Mouse (Mus musculus) forebrain, postnatal 0 days (tissue): ENCODE results near the gene Pax9. TPM values are rescaled to one million over a fixed set of nuclear protein-coding genes. Genes with fewer than 3 reads are reported as not detected.

Experiments used
- ATAC-seq: fragments of 200-750 bp; cut with Nextera tagmentation; 2 replicates; pipeline ENCODE4 v1.8.0; 2017; ENCODE audit warnings: mild to moderate bottlenecking, moderate library complexity
- DNase-seq: peaks from one replicate; pipeline ENCODE4 v3.0.0-alpha.2; 2015
- H3K27ac ChIP-seq: fragments of 300-500 bp; sonication (generic); 2 replicates; pipeline ENCODE4 v1.5.1; 2014; ENCODE audit warnings: low read depth, mild to moderate bottlenecking, antibody characterized with exemption, low read length, moderate library complexity, mixed read lengths
- H3K27me3 ChIP-seq: fragments of 300-500 bp; sonication (generic); 2 replicates; pipeline ENCODE4 v1.6.1; 2014; ENCODE audit warnings: mild to moderate bottlenecking, low read length, mixed read lengths; ENCODE audit not compliant: insufficient read depth
- H3K36me3 ChIP-seq: fragments of 300-500 bp; sonication (generic); 2 replicates; pipeline ENCODE4 v1.6.1; 2014; ENCODE audit warnings: mild to moderate bottlenecking, moderate library complexity; ENCODE audit not compliant: insufficient read depth
- H3K4me1 ChIP-seq: fragments of 300-500 bp; sonication (generic); 2 replicates; pipeline ENCODE4 v1.6.1; 2014; ENCODE audit warnings: antibody characterized with exemption; ENCODE audit not compliant: insufficient read depth
- H3K4me2 ChIP-seq: fragments of 300-500 bp; sonication (generic); 2 replicates; pipeline ENCODE4 v1.6.1; 2014; ENCODE audit warnings: low read depth, mild to moderate bottlenecking, moderate library complexity
- H3K4me3 ChIP-seq: fragments of 300-500 bp; sonication (generic); 2 replicates; pipeline ENCODE4 v1.5.1; 2014; ENCODE audit warnings: low read depth, low read length, mixed read lengths
- H3K9ac ChIP-seq: fragments of 300-500 bp; sonication (generic); 2 replicates; pipeline ENCODE4 v1.6.1; 2014; ENCODE audit warnings: mild to moderate bottlenecking
- H3K9me3 ChIP-seq: fragments of 300-500 bp; sonication (generic); 2 replicates; pipeline ENCODE4 v1.6.1; 2016; ENCODE audit warnings: low read length
- CTCF ChIP-seq: sonication (generic); IDR thresholded peaks from 2 replicates; pipeline ENCODE4 v1.5.1; 2016; ENCODE audit warnings: antibody characterized with exemption, control low read depth, low read depth
- WGBS: fragments of 180-500 bp; shearing (Covaris S2); extraction: QIAGEN DNeasy Blood & Tissue Kit; methylation state at CpG from one replicate; pipeline ENCODE4 v1.1.7; 2014; 5-methylcytosine and 5-hydroxymethylcytosine counted together
- polyA plus RNA-seq: library from polyadenylated mRNA; unstranded; fragments of >200 nt; fragmentation: Nextera tagmentation; extraction: Ambion mirVana; gene quantifications from 2 replicates; pipeline ENCODE4 v1.2.1, GENCODE M21; 2015
- total RNA-seq: library from RNA; depleted of rRNA; stranded (reverse); fragments of >200 nt; gene quantifications from 2 replicates; pipeline ENCODE4 v1.2.3, GENCODE M21; 2014; rRNA removed

The Pax9 gene
- total RNA-seq = 0.38 TPM in 1 of 2 replicates, not detected in the other
- not detected in 2 replicates for polyA plus RNA-seq

DNA sequence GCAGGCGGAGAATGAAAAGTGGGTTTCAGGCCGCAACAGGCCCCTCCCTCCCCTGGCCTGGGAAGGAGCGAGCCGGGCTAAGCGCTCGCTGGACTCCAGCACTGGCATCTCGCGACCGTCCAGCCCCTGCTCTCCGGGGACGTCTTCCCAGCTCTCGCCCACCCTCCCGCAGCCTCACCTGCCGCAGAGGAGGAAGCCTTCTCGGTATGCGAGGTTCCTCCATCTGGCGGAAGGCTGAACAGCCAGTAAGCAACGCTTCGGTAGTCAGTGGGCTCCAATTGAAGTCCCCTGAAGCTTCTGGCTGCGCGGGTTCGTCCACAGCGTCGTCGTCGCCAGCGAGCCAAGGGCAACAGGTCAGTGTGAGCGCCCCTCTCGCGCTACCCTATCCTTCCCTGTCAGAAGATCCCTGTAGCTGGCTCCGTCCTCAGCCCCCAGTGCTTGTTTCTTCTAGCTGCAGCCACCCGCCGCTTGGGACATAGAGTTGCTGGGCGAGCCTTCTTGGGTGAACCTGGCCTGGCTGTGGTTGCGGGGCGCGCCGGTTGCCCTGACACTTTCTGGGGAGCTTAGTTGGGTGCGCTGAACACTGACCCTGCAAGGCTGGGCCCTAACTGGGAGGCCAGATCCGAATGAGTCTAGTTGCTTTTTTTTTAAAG, at the start of gene Pax9:
Gene Pax9 (plus strand): TSS at position 341 of the 653 bp plus-strand sequence.
- Histone ChIP-seq H3K36me3 (no peaks in the 10 kb centered on the region; the same call in 1 of the 2 replicates), H3K4me3 (no peak within 1 kb of the TSS), H3K27me3 (peaks cover 96% of the 10 kb centered on the region), H3K27ac (no peak within 1 kb of the TSS), H3K4me1 (peaks cover 7% of the 10 kb centered on the region; the same call in 1 of the 2 replicates), H3K4me2 (no peak within 1 kb of the TSS), H3K9me3 (no peaks in the 10 kb centered on the region), H3K9ac (no peak within 1 kb of the TSS)
- WGBS = under 1% methylated on average over 40 of the region's 40 CpGs
- DNase-seq = no peak
- ATAC-seq = no peak
- TF ChIP-seq CTCF = no peak

GRCm38 (mm10) chr12:56669451-56670122, 22.0 kb upstream of the Pax9 start:
- no peak overlapping the region for H3K27ac ChIP-seq
- no peak overlapping the region for H3K4me2 ChIP-seq
- no peak overlapping the region for H3K9ac ChIP-seq
- no peaks in the 10 kb centered on the region for H3K27me3 ChIP-seq
- H3K4me1 ChIP-seq = no peaks in the 10 kb centered on the region
- ATAC-seq (no peak), DNase-seq (no peak)
- H3K9me3 ChIP-seq = no peaks in the 10 kb centered on the region
- no peak overlapping the region for H3K4me3 ChIP-seq
- no peaks in the 10 kb centered on the region for H3K36me3 ChIP-seq
- WGBS = 67% methylated on average over 9 of the region's 9 CpGs
- TF ChIP-seq CTCF = no peak

DNA sequence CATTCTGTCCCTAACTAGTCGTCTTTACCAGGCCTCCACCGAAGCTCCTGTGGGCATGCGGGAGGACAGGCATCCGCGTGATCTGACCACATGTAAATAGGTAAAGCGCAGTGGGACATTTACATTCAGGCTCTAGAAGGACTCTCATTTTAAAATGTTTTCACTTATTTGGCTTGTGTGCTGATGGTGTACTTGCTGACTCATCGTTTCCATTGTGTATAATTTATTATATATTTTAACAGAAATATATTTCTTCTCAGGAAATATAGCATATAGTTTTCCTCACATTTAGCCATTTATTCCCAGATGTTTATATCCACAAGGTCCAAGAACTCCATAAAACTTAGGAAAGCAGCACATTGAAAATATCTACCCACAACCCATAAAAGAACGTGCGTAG, 20.8 kb upstream of the Pax9 start:
- no peak for ATAC-seq
- 94% methylated on average over 9 of the region's 9 CpGs for WGBS

GRCm38 (mm10) chr12:56674726-56675125, 16.8 kb upstream of the Pax9 start:
- DNase-seq (no peak), ATAC-seq (no peak)
- peak; percentile 54 for TF ChIP-seq CTCF
- Histone ChIP-seq H3K4me2 (no peak overlapping the region), H3K4me1 (no peaks in the 10 kb centered on the region), H3K27me3 (peaks cover 22% of the 10 kb centered on the region), H3K4me3 (no peak overlapping the region), H3K36me3 (no peaks in the 10 kb centered on the region), H3K9ac (no peak overlapping the region), H3K9me3 (no peaks in the 10 kb centered on the region), H3K27ac (no peak overlapping the region)
- 36% methylated on average over 3 of the region's 3 CpGs for WGBS

More for the DNA sequence above, 20.8 kb upstream of the Pax9 start:
- no peaks in the 10 kb centered on the region for H3K36me3 ChIP-seq
- no peak for TF ChIP-seq CTCF
- no peaks in the 10 kb centered on the region for H3K27me3 ChIP-seq
- no peaks in the 10 kb centered on the region for H3K9me3 ChIP-seq
- no peak overlapping the region for H3K4me2 ChIP-seq
- DNase-seq = no peak
- no peak overlapping the region for H3K9ac ChIP-seq
- no peak overlapping the region for H3K27ac ChIP-seq
- no peaks in the 10 kb centered on the region for H3K4me1 ChIP-seq
- H3K4me3 ChIP-seq = no peak overlapping the region

DNA sequence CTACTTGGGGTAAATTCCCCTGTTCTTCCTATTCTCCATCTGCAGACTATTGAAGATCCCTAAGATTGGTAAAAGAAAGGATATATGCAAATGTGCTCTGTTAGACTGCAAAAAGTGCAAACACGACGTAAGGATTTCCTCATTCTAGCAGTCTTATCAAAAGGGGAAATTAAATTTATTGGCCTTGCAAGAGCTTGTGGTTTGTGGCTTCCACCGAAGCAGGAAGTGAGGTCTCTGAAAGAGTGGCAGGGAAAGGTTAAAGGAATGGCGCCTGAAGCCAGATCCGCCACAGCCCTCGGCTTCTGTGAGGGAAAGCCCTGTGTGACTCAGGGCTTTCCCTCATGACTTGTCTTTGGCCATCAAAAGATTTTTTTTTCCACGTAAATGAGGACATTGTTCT, 13.9 kb upstream of the Pax9 start:
- no peak for DNase-seq
- no peaks in the 10 kb centered on the region; the same call in 1 of the 2 replicates for H3K4me1 ChIP-seq
- no peak overlapping the region for H3K27ac ChIP-seq
- H3K9ac ChIP-seq = no peak overlapping the region
- no peak for TF ChIP-seq CTCF
- ATAC-seq = no peak
- WGBS = 67% methylated on average over 7 of the region's 7 CpGs
- no peaks in the 10 kb centered on the region for H3K9me3 ChIP-seq
- H3K4me3 ChIP-seq = no peak overlapping the region
- H3K36me3 ChIP-seq = no peaks in the 10 kb centered on the region
- peaks cover 51% of the 10 kb centered on the region for H3K27me3 ChIP-seq
- no peak overlapping the region for H3K4me2 ChIP-seq

GRCm38 (mm10) chr12:56681096-56681811, 10.3 kb upstream of the Pax9 start:
- TF ChIP-seq CTCF = peak; percentile 59
- H3K27ac ChIP-seq = no peak overlapping the region
- ATAC-seq (peak; percentile 60), DNase-seq (peak; percentile 45)
- no peaks in the 10 kb centered on the region for H3K36me3 ChIP-seq
- no peaks in the 10 kb centered on the region for H3K9me3 ChIP-seq
- peaks cover 86% of the 10 kb centered on the region for H3K27me3 ChIP-seq
- 2% methylated on average over 38 of the region's 38 CpGs for WGBS
- H3K9ac ChIP-seq = no peak overlapping the region
- H3K4me3 ChIP-seq = peak overlapping the region; percentile 12
- H3K4me1 ChIP-seq = no peaks in the 10 kb centered on the region; the same call in 1 of the 2 replicates
- peak overlapping the region; percentile 37 for H3K4me2 ChIP-seq
